Mouse (Mus musculus): ENCODE data around the gene Parn. TPM values are rescaled to one million over a fixed set of nuclear protein-coding genes. Genes with fewer than 3 reads are reported as not detected.

Gene Parn
- total RNA-seq, 2 experiments from 2014 or later, result 17.5 to 19.9 TPM

DNA sequence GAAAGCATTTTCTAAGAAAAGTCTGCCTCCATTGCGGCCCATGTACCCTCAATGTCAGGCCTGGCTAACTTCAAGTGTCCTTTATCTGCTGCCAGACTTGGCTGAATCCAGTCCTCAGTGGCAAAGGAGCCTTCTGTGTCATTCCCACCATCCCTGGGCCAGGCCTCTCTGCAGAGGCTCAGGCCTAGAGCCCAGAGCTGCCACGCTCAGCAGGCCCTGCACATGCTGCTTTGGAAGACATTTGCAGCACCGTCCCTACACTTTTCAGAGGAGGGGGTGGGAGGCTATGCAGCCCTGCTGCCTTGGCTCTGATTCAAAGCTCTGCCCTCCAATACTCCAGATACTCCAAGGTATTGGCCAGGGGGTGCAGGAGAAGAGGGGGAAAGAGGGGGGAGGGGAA is 176.2 kb downstream of the Parn start:
- no peak for DNase-seq (ENCODE audit: low spot score in 2 of 2)

Other genes with a start within 250 kb of the Parn start
- gene Bfar, start 3.7 kb upstream of the Parn start, total RNA-seq (2021), result 10 to 100 TPM; 35.5 to 41.0 TPM
- 1 to 10 TPM; 3.7 to 4.0 TPM for gene 3110001I22Rik, start 3.8 kb upstream of the Parn start, total RNA-seq (2021)
- gene Pla2g10, start 62.8 kb upstream of the Parn start, total RNA-seq (2021), result not detected
- 10 to 100 TPM; 27.2 to 32.1 TPM for gene Rrn3, start 112.5 kb upstream of the Parn start, total RNA-seq (2021)
- 10 to 100 TPM; 66.6 to 72.3 TPM for gene Ntan1, start 150.7 kb upstream of the Parn start, total RNA-seq (2021)
- gene Pdxdc1, start 235.0 kb upstream of the Parn start, total RNA-seq (2021), result 10 to 100 TPM; 57.9 to 73.5 TPM
- 1 to 10 TPM; 1.9 to 3.5 TPM for gene Mpv17l, start 235.0 kb upstream of the Parn start, total RNA-seq (2021)